Mouse (Mus musculus) layer of hippocampus, adult 8-10 months (tissue): Measurements from ENCODE around the gene Slc35f5. TPM values are rescaled to one million over a fixed set of nuclear protein-coding genes. Genes with fewer than 3 reads are reported as not detected.
"Not testable (repeated sequence)": the region's sequence is repeated elsewhere in the genome, so short reads cannot be mapped to it uniquely, and the experiment has no call there.

Source experiments
- DNase-seq, 2 experiments: peaks; one replicate each; pipeline ENCODE4 v3.0.0; 2022; ENCODE audit warnings: low spot score in 2 of 2
- total RNA-seq, 4 experiments: library from RNA; stranded (reverse); gene quantifications; 2 replicates each; pipeline ENCODE4 v1.2.4; 2022

The Slc35f5 gene
- 10 to 100 TPM; 24.2 to 30.2 (median 28.3) TPM for total RNA-seq

DNA sequence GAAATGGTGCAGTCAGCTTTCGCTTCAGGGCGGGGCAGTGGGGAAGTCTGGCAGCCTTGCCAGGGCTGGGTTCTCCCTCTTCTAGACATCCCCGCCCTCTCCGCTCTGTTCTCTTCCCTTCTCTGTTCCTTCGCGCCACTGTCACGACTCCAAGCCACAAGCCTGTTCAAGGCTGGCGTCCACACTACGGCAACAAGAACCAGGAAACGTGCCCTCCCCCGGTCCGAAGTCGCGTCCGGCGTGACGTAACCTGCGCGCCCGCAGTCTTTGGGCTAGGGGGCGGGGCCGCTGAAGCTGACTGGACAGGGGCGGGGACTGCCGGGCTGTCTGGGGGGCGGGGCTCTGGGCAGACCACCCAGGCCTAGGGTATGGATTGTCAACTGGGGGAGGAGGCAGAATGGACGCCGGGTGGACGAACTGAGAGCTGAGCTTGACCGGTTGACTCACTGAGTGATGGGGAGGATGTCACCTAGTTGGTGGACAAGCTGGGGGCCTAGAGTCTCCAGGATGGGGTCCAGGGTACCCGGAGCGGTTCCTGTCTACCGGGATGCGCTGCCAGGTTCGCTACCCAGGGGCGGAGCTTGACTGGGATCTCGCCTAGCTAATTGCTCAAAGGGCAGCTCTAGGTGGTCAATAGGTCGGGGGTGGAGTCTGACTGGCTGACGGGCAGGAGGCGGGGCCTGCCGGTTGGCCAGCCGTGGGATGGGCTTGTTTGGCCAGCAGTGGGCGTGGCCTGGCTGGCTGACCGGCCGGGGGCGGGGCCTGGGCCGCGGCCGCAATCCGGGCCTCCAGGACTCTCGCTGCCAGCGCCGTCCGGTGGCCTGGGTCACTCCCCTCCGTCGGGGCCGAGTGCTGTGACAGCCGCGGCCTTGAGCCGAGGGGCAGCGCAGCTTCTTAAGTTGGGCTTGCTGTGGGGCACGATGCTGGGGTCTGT lies at the start of gene Slc35f5:
Slc35f5 (plus strand) TSS at position 337 of the 934 bp plus-strand sequence.
- peak; percentile 92 to 93 for DNase-seq

DNA sequence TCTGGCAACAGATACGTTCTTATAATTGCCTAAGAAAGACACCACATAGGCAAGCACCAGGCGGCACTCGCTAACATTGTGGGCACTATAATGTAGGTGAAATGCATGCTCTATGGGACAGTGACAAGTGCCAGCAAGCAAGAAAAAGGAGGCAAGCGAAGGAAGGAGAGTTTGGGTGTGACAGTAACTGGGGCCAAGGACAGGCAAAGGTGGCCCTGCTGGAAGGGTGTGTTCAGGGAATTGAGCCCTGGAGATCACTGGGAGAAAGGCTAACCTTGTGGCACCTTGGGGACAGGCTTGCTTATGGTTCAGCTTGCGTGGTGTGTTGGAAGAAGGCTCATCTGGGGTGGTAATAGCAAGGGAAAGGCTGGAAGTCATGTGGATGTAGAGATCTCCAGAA lies 45.7 kb upstream of the Slc35f5 start:
- DNase-seq = no peak

DNA sequence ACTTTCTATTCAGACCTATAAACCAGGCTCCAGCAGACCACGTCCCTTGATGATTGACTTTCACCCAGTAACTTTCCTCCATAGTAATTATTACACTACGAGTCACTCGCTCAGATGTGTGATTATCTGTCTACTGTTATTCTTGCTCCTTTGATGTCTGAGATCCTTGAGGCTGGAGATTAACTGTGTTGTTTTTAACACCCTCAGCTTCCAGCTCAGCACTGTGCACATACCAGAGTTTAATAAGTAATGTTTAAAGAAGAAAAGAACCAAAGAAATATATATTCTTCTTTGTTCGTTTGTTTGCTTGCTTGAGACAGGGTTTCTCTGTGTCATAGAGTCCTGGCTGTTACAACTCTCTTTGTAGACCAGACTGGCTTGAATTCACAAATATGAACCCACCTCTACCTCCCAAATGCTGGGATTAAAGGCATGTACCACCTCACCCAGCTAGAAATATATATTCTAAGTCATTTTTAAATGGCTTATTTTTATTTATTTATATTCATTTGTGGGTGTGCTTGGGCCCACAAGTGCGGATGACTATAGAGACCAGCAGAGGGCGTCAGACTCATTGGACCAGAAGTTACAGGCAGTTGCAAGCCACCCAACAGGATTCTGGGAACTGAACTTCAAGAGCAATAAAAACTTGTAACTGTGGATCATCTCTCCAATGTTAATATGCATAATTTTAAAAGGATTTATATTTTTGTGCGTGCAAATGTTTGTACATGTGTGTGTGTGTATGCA lies 43.3 kb upstream of the Slc35f5 start:
- no peak for DNase-seq

DNA sequence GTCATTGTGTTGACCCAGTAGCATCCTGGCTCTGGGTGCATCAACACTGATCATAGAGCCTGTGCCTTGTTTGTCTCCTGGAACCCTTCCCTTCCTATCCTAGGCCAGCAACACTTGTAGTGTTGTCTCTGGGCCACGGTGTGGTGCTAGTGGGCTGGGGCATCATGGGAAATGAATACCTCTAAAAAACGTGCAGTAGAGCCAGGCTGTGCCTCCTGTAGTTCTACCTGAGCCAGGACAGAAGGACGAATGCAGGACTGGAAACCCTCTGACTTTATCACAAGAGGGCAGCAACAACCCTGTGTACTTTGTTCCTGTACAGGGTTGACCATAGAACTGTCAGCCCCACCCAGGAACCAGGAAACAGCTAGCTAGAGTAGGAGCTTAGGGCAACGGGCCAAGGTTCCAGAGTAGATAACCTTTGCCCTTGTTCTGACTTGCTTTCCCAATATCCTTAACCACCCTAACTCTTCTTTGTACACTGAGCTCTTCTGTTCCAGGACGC lies 41.2 kb upstream of the Slc35f5 start:
- no peak for DNase-seq

DNA sequence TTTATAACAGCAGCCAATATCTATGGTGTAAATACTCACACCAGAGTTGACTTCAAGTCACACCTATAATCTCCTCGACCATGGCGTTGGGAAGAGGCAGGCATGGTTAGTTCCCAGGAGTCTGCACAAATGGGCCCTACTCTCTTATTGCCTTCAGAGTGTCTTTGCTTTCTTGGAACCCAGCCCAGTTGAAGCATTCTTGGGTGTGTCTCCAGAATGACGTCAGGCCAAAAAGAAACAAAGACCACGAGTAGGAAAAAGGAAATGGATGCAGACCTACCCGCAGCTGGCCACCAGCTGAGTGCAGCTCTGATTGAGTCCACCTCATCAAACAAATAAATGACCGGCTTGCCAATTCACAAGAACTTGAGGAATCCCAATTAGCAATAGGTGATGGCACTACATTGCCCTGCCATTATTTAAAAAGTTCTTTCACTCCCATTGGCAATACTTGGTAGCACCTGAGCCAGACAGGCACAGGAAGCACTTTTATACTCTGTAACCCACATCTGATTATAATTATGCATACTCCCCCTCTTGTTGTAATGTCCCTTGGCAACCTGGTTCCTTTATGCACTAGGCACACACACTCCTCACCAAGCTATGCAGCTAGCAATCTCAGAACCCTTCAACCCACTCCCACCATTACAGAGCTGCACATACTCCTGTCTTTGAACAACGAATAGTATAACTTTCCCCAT lies 34.3 kb upstream of the Slc35f5 start:
- DNase-seq = no peak

DNA sequence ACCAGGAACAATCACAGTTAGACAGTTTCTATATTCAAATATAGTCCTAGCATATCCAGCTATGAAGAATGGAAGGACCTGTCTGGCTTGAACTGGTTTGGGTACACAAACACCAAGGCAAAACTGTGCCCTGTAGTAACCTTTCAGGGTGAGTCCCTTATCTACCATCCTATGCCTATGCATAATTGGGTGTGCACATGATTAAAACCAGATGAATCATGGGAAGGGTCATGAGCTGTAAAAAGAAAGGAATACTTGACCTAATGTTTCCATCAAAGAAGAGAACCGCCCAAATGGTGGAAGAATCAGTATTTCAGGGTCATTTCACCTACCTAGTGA lies 33.8 kb upstream of the Slc35f5 start:
- no peak for DNase-seq

DNA sequence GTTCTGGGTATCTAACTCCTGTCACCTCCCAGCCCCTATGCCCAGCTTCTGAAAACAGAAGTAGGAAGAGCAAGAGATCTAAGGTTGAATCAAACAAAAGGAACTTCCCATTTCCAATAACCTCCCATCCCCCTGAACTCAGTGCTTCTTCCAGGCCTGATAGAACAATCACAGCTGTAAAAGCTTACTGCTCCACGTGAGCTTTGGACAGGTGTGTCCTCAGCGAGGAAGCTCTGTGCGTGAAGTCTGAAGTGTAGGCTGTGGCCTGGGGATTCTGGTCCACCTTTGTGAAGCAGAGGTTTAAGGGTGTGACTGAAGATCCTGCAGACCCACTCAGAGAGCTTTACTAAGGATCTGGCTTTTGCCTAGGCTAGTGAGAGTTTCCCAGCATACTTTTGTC lies 33.0 kb upstream of the Slc35f5 start:
- no peak for DNase-seq

DNA sequence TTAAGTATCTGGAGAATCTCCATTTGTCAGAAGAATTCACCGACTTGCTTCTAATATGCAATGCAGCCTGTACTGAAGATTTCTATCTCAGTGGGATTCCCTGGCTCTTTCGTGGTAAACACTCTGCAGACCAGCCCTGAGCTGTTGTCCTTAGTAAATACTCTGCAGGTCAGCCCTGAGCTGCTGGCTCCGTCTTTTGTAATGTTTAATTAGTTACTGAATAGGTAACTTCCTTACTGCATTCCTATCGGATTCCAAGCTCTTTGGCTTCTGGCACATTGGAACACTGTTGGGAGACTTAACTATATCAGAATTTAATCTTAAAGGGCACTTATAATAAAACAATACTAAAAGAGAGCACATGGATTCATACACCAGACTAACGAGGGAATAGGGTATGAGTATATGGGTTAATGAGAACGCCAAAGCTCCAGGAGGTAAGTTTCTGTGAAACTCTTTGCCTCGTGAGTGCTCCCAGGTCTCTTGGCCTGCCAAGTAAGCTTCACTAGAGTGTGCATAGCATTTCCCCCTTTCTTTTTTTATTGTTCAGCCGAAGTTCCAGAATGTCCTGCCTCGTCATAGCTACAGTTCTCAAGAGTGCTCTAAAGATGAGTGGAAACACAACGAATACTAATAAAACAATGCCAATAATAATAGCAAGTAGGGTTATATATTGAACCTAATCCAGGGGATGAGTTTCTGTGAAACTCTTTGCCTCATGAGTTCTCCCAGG lies 27.0 kb upstream of the Slc35f5 start:
- not testable (repeated sequence) for DNase-seq

DNA sequence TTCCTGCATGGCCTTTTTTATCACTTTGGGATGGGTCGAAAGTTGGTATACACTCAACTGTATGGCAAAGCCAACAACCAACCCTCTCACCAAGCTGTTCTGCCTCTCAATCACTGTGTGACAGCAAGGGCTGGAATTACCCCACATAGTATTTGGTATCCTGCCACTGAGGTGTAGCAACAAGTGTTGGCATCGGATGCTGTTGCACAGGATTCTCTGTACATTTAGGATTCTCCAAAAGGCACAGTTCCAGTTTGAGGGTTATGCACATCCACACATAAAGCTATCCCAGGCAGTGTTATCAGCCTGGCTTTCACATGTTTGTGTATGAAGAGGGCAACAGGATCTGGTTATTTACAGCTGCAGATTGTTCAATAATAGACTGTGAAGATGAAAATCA lies 23.3 kb upstream of the Slc35f5 start:
- DNase-seq = no peak

DNA sequence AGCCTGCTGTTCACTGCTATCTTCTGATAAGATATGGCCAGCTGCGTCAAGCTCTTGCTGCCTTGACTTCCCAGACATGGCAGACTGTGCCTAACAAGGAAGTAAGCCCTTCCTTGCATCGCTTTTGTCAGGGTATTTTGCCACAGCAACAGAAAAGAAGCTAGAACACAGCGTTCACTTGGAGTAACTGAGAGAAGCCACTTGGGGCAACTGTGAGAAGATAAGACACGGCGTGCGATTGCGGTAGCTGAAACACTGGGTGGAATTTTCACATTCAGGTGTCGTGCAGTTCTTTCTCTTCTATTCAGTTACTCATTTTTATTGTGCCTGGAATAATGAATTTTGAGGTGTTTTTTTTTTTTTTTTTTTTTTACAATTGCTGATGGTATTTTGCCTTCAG lies 22.6 kb upstream of the Slc35f5 start:
- DNase-seq = no peak

DNA sequence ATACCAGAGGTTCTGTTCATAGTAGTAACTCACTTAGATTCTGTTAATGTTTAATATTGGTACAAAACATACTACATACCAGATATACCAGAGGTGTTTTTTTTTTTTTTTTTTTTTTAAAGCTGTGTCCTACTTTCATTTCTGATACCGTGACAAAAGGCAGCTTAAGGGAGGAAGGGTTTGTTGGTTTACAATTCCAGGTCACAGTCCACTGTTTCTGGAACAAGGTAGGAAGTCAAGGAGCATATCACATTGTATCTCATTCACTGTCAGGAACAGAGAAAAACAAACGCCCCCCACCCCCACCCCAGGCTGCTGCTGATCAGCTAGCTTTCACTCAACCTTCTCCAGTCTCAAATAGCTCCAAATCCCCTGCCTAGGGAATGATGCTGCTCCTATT lies 21.1 kb upstream of the Slc35f5 start:
- DNase-seq = no peak

DNA sequence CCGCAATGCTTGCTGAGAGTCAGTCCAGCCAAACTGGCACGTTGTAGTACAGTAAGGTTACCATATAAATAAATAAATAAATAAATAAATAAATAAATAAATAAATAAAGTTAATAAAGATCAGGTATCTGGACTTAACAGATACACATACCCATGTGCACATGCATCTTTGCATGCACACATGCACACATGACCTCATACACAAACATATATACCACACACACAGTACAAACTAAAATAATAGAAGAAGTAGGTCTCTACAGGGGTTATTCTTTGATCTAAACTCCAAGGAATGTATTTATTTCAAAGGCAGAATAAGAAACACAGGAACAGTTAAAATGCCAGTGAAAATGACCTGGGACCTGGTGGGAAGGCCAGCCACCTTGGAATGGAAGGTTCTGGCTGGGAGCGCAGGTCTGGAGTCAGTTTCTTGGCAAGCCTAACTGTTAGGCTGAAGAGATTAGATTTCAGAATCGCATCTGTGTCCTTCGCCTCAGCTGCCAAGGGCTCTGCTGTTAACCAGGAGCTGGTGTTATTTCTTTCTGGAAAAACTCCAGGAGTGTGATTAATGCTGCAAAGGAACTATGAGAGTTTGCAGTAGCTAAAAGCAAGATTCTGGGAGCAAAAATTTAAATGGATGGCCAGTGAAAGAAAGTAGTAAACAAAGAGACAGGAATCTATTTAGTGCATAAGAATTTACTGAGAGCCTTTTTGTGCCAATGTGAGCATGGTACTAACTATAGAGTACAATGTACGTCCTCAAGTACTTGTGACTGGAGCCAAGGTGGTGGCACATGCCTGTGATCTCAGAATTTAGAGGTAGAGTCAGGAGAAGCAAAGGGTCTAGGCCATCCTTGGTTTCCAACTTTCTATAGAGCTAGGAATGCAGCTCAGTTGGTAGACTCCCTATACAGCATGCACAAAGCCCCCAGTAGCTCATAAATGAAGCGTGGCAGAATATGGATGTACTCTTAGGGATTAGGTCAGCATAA lies 18.1 kb upstream of the Slc35f5 start:
- DNase-seq = no peak

DNA sequence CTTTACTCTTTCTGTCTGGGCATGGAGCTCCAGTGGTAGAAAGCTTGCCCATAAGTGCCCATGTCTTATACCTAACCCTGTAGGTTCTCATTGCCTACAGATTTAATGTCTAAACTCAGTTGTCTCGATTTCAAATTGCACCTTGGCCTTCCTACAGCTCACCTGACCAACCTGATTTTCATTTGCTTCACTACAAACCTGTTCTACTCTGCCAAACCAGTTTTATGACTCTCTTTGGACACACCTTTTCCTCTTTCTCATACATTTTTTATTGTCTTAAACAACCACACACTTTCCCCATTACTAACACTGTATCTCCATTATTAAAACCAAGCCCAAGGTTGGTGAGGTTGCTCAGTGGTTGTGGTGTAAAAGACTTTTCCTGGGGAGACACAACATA lies 10.5 kb upstream of the Slc35f5 start:
- no peak for DNase-seq

DNA sequence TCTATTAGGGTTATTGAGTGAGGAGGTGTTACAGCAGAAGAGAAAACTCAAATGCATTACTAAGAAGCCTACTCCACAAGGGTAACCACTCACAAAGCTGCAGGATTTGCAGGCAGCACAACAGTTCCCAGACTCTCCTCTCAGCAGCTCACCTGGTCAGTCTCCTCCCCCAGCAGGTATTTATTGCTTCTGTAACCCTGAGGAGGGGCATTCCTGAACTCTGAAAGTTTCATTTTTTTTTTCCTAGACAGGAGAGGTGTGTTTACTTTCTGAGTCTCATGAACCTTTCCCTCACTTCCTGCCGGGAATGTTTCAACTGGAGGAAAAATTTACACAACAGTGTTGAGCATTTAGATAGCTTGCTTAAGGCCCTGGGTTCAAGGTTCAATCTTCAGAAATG lies 10.0 kb upstream of the Slc35f5 start:
- DNase-seq = no peak

DNA sequence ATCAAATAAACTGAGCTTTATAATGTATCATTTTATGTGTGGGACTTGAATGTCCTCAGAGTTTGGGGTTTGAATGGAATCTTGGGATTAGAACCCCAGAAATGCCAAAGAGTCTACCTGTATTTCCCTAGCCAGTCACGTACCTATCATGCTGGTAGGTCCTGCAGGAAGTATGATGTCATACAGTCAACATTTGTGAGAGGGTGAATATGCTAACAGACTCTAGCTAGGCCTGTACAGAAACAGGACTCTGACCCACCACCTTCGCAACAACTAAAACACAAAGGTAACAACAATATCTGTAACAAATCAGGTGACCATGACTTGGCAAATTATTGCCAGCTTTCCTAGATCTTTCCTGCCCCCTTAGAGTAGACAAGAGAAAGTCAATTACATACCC lies 8.8 kb upstream of the Slc35f5 start:
- DNase-seq = no peak

DNA sequence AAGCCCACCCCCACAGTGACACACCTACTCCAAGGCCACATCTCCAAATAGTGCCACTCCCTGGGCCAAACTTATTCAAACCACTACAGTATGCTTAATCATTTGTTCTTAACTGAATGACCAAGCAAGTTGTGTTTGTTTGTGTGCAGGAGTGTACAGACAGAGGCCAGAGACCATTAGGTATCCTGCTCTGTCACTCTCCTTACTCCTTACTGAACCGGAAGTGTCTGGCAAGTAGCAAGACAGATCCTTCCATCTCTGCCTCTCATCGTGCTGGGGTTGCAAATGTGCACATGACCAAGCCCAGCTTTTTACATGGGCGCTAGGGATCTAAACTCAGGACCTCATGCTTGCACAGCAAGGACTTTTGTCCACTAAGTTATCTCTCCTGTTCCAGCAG lies 1.1 kb upstream of the Slc35f5 start:
- no peak for DNase-seq

DNA sequence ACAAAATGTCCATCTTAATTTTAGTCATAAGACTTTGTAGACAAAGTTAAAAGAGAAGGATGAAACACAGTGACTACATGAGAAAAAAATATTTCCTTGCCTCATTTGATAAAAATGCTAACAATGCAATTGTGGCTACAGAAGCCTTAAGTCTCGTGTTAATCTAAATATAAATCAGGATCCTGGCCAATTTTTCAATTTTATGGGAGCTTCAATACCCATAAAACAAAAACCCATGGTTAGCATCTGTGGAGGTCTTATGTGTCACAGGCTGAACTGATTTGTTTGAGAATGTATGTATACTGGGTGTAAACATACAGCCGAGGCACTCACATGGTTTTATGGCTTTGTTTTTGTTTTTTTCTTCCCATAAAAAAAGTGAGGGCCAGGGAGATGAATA lies 674 bp upstream of the Slc35f5 start:
- no peak for DNase-seq

DNA sequence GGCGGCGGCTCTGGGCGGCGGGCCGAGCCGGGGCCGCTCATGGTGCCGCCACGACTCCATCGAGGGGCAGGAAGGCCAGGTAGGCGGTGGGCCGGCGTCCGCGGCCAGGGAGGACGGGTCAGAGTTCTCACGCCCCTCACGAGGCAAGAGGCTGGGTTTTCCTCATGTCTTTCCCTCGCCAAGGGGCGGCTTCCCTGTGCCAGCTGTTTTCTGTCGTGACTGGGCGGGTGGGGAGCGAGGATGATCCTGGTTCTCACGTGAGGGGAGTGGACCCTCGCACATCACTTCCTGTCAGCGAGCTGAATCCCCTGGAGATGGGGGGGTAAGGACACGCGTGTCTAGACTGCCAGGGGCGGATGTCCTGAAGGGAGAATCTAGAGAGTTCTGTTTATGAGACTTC lies 811 bp downstream of the Slc35f5 start:
- DNase-seq = no peak

DNA sequence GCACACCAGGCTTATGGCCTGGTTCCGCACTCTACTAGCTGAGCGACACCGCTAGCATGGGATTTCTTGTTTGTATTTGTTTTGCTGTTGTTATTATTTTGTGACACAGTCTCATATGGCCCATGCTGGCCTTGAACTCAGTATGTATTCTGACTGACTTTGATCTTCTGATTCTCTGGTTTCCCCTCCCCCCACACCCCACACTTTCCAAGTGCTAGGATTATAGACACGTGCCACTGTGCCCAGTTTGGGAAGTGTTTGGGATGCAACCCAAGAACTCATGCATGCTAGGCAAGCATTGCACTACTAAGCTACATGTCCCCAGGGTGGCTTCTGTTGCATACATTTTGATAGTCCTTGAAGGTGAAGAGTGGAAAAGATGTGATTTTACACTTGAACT lies 1.4 kb downstream of the Slc35f5 start:
- DNase-seq = no peak

DNA sequence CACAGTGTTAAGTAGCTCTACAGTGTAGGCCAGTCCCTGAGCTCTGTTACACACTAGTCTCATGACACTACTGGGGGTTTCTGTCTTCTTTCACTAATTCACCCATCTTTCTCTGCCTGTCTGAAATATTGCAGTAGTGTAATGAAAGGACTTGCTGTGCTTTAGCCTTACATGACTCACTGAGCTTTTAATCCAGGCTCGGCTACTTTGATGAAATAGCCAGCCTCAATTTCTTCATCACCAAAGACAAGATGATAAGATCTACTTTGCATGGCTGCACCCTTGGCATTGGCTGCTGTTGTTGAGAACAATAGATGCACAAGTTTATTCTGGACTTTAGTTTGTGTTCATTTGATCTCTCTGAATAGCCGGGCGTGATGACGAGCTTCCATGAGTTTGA lies 7.7 kb downstream of the Slc35f5 start:
- no peak for DNase-seq
